Mouse (Mus musculus) midbrain, embryonic 10.5 days (tissue): ENCODE measurements at regions not wholly inside any gene's neighbourhood (a gene's known extent, or its start where the extent isn't known, plus 50 kb on each side); places are given as distances from the start of the nearest gene placed in this dataset.

Experiments used
- DNase-seq: peaks from one replicate; pipeline ENCODE4 v3.0.0-alpha.2; 2017; ENCODE audit warnings: low spot score
- H3K27ac ChIP-seq: fragments of 300-500 bp; sonication (generic); replicated peaks from 2 replicates; pipeline ENCODE4 v1.5.1; 2016; ENCODE audit warnings: mild to moderate bottlenecking
- H3K27me3 ChIP-seq: fragments of 300-500 bp; sonication (generic); 2 replicates; pipeline ENCODE4 v1.6.1; 2016; ENCODE audit warnings: low read depth, mild to moderate bottlenecking; ENCODE audit not compliant: poor library complexity, severe bottlenecking
- H3K36me3 ChIP-seq: fragments of 300-500 bp; sonication (generic); 2 replicates; pipeline ENCODE4 v1.6.1; 2016; ENCODE audit warnings: mild to moderate bottlenecking, moderate library complexity
- H3K4me1 ChIP-seq: fragments of 300-500 bp; sonication (generic); 2 replicates; pipeline ENCODE4 v1.6.1; 2016
- H3K4me3 ChIP-seq: fragments of 300-500 bp; sonication (generic); 2 replicates; pipeline ENCODE4 v1.5.1; 2016; ENCODE audit warnings: mild to moderate bottlenecking, moderate library complexity
- H3K9me3 ChIP-seq: fragments of 300-500 bp; sonication (generic); replicated peaks from 2 replicates; pipeline ENCODE4 v1.6.1; 2016; ENCODE audit warnings: mild to moderate bottlenecking
- WGBS: fragments of 180-500 bp; shearing (Covaris S2); methylation state at CpG from one replicate; pipeline ENCODE4 v1.1.7; 2016; 5-methylcytosine and 5-hydroxymethylcytosine counted together

DNA sequence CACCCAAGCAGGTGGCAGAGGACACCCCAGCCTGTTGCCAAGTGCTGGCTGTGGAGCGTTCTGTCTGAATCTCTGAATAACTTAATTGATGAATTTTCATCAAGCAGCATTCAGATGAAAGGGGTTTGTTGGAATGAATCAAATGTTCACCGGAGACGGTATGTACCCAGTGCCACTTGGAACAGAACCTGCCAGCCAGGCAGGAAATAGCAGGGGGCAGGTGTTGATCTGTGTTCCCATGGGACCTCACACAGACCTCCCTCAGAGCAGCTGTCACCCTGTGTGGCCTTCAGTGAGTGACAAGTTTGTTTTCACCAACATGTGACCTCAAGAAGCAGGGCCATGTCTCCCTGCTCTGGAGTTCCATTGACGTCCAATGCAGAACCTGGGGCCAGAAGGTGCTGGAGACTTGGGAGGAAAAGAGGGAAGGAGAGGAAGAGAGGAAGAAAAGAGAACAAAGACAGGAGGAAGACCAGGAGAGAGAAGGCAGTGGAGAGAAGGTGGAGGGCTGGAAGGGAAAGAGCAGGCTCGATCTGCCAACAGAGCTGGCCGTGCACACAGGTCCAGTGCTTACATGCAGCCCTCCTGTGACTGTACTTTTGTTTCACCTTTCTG is 57.3 kb upstream of the 1700021F07Rik start:
- no peak overlapping the region for H3K27ac ChIP-seq
- H3K36me3 ChIP-seq, result no peaks in the 10 kb centered on the region
- no peaks in the 10 kb centered on the region for H3K4me1 ChIP-seq
- H3K9me3 ChIP-seq, result no peaks in the 10 kb centered on the region
- 85% methylated on average over 6 of the region's 6 CpGs for WGBS
- no peak for DNase-seq
- no peak overlapping the region for H3K4me3 ChIP-seq
- H3K27me3 ChIP-seq, result no peaks in the 10 kb centered on the region

DNA sequence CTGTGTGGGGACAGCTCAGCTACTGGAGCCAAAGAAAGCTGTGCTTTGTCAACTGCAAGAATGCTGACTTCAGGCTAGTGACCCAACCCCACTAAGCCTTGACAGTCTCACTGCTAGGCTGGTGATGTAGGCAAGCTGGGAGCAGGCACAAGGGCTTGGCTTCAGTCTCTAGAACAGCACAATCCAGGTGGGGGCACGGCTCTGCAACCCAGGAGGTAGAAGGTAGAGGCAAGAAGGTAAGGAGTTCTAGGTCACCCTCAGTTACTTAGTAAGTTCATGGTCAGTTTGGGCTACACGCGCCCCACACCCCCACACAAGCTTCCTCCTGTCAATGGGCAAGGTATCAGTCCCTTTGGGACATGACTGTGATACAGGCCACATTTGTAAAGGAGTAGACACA is 54.2 kb upstream of the 1700021F07Rik start:
- no peaks in the 10 kb centered on the region for H3K4me1 ChIP-seq
- H3K27me3 ChIP-seq, result no peaks in the 10 kb centered on the region
- H3K27ac ChIP-seq, result no peak overlapping the region
- H3K9me3 ChIP-seq, result no peaks in the 10 kb centered on the region
- H3K4me3 ChIP-seq, result no peak overlapping the region
- no peak for DNase-seq
- H3K36me3 ChIP-seq, result no peaks in the 10 kb centered on the region
- 94% methylated on average over 3 of the region's 3 CpGs for WGBS

DNA sequence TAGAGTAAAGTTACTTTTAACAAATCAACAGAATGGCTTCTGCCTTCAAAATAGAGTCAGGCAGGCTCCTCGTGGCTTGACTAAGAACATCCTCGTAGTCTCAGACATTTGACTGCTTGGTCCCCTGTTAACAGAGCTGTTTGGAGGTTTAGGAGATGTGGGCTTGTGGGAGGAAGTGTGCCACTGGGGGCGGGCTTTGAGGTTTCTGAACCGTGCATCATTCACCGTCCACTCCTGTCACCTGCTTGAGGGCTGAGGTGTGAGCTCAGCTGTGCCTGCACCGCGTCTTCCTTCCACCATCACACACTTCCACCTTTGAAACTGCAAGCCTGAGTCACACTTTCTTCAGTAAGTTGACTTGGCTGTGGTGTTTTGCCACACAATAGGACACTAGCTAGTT is 52.6 kb upstream of the 1700021F07Rik start:
- Histone ChIP-seq H3K4me1 (no peaks in the 10 kb centered on the region), H3K27me3 (no peaks in the 10 kb centered on the region), H3K27ac (no peak overlapping the region), H3K36me3 (no peaks in the 10 kb centered on the region), H3K9me3 (no peaks in the 10 kb centered on the region), H3K4me3 (no peak overlapping the region)
- WGBS, result 81% methylated on average over 7 of the region's 7 CpGs
- peak; percentile 6 for DNase-seq
